Mouse (Mus musculus): ENCODE data around the gene Zc3h6. TPM values are rescaled to one million over a fixed set of nuclear protein-coding genes. Genes with fewer than 3 reads are reported as not detected.

Zc3h6 gene
- total and polyA plus RNA-seq, 2 experiments, result 0.20 to 2.5 TPM

GRCm38 (mm10) chr2:129052451-129052983 lies 85.3 kb downstream of the Zc3h6 start:
- DNase-seq (ENCODE audit: extremely low read depth, low read depth, low spot score), result no peak
- 68% methylated on average over 4 of the region's 4 CpGs for WGBS

GRCm38 (mm10) chr2:129055741-129056140 lies 88.5 kb downstream of the Zc3h6 start:
- Histone ChIP-seq H3K9ac (ENCODE audit: low read depth, low read length) (no peak overlapping the region), H3K4me3 (ENCODE audit: insufficient read depth, low read depth, low read length) (no peak overlapping the region), H3K27ac (replicated peaks; ENCODE audit: insufficient read depth, low read depth, low read length) (no peak overlapping the region), H3K79me2 (ENCODE audit: control insufficient read depth, insufficient read depth, low read length) (no peaks in the 10 kb centered on the region), H3K27me3 (ENCODE audit: control insufficient read depth, insufficient read depth, low read length) (no peaks in the 10 kb centered on the region), H3K4me1 (ENCODE audit: control insufficient read depth, insufficient read depth, low read length) (no peaks in the 10 kb centered on the region), H3K36me3 (ENCODE audit: control insufficient read depth, insufficient read depth, low read length) (no peaks in the 10 kb centered on the region)
- no peak for DNase-seq (ENCODE audit: extremely low read depth, low read depth, low spot score)
- TF ChIP-seq CTCF (IDR thresholded peaks at IDR 0.05; ENCODE audit: low read depth, low read length), result no peak
- 93% methylated on average over 6 of the region's 6 CpGs for WGBS

More at GRCm38 (mm10) chr2:129052451-129052983, 85.3 kb downstream of the Zc3h6 start:
- TF ChIP-seq CTCF (IDR thresholded peaks at IDR 0.05; ENCODE audit: low read depth, low read length), result no peak
- no peak for TF ChIP-seq POLR2A (IDR thresholded peaks at IDR 0.05; ENCODE audit: extremely low read depth, insufficient read depth, low read length)
- Histone ChIP-seq H3K27me3 (ENCODE audit: control insufficient read depth, insufficient read depth, low read length) (no peaks in the 10 kb centered on the region), H3K9ac (ENCODE audit: low read depth, low read length) (no peak overlapping the region), H3K36me3 (ENCODE audit: control insufficient read depth, insufficient read depth, low read length) (no peaks in the 10 kb centered on the region), H3K79me2 (ENCODE audit: control insufficient read depth, insufficient read depth, low read length) (no peaks in the 10 kb centered on the region), H3K27ac (replicated peaks; ENCODE audit: insufficient read depth, low read depth, low read length) (no peak overlapping the region), H3K4me3 (ENCODE audit: insufficient read depth, low read depth, low read length) (no peak overlapping the region), H3K4me1 (ENCODE audit: control insufficient read depth, insufficient read depth, low read length) (no peaks in the 10 kb centered on the region)

GRCm38 (mm10) chr2:129056597-129056996 lies 89.4 kb downstream of the Zc3h6 start:
- Histone ChIP-seq H3K4me3 (ENCODE audit: insufficient read depth, low read depth, low read length) (no peak overlapping the region), H3K27ac (replicated peaks; ENCODE audit: insufficient read depth, low read depth, low read length) (no peak overlapping the region), H3K4me1 (ENCODE audit: control insufficient read depth, insufficient read depth, low read length) (no peaks in the 10 kb centered on the region), H3K36me3 (ENCODE audit: control insufficient read depth, insufficient read depth, low read length) (no peaks in the 10 kb centered on the region), H3K27me3 (ENCODE audit: control insufficient read depth, insufficient read depth, low read length) (no peaks in the 10 kb centered on the region), H3K79me2 (ENCODE audit: control insufficient read depth, insufficient read depth, low read length) (no peaks in the 10 kb centered on the region), H3K9ac (ENCODE audit: low read depth, low read length) (no peak overlapping the region)
- WGBS, result 61% methylated on average over 9 of the region's 9 CpGs
- DNase-seq (ENCODE audit: extremely low read depth, low read depth, low spot score), result peak; percentile 3
- TF ChIP-seq POLR2A (IDR thresholded peaks at IDR 0.05; ENCODE audit: extremely low read depth, insufficient read depth, low read length) (no peak), CTCF (IDR thresholded peaks at IDR 0.05; ENCODE audit: low read depth, low read length) (peak; percentile 57)

- no peaks in the 10 kb centered on the region for H3K36me3 ChIP-seq (ENCODE audit: control insufficient read depth, insufficient read depth, low read length)
- no peaks in the 10 kb centered on the region for H3K27me3 ChIP-seq (ENCODE audit: control insufficient read depth, insufficient read depth, low read length)
- 93% methylated on average over 8 of the region's 8 CpGs for WGBS
- no peaks in the 10 kb centered on the region for H3K4me1 ChIP-seq (ENCODE audit: control insufficient read depth, insufficient read depth, low read length)
- no peak for DNase-seq (ENCODE audit: extremely low read depth, low read depth, low spot score)
- H3K79me2 ChIP-seq (ENCODE audit: control insufficient read depth, insufficient read depth, low read length), result no peaks in the 10 kb centered on the region
- TF ChIP-seq POLR2A (IDR thresholded peaks at IDR 0.05; ENCODE audit: extremely low read depth, insufficient read depth, low read length) (no peak), CTCF (IDR thresholded peaks at IDR 0.05; ENCODE audit: low read depth, low read length) (no peak)
- no peak overlapping the region for H3K9ac ChIP-seq (ENCODE audit: low read depth, low read length)
- no peak overlapping the region for H3K27ac ChIP-seq (replicated peaks; ENCODE audit: insufficient read depth, low read depth, low read length)
- no peak overlapping the region for H3K4me3 ChIP-seq (ENCODE audit: insufficient read depth, low read depth, low read length)
These were observed 90.1 kb downstream of the Zc3h6 start for GRCm38 (mm10) chr2:129057256-129057655.

GRCm38 (mm10) chr2:129057920-129058361 lies 90.7 kb downstream of the Zc3h6 start:
- TF ChIP-seq CTCF (IDR thresholded peaks at IDR 0.05; ENCODE audit: low read depth, low read length) (no peak), POLR2A (IDR thresholded peaks at IDR 0.05; ENCODE audit: extremely low read depth, insufficient read depth, low read length) (no peak)
- DNase-seq (ENCODE audit: extremely low read depth, low read depth, low spot score), result no peak
- no peak overlapping the region for H3K27ac ChIP-seq (replicated peaks; ENCODE audit: insufficient read depth, low read depth, low read length)
- no peaks in the 10 kb centered on the region for H3K27me3 ChIP-seq (ENCODE audit: control insufficient read depth, insufficient read depth, low read length)
- WGBS, result 83% methylated on average over 6 of the region's 6 CpGs
- H3K4me1 ChIP-seq (ENCODE audit: control insufficient read depth, insufficient read depth, low read length), result no peaks in the 10 kb centered on the region
- H3K4me3 ChIP-seq (ENCODE audit: insufficient read depth, low read depth, low read length), result no peak overlapping the region
- H3K9ac ChIP-seq (ENCODE audit: low read depth, low read length), result no peak overlapping the region
- H3K36me3 ChIP-seq (ENCODE audit: control insufficient read depth, insufficient read depth, low read length), result no peaks in the 10 kb centered on the region
- H3K79me2 ChIP-seq (ENCODE audit: control insufficient read depth, insufficient read depth, low read length), result no peaks in the 10 kb centered on the region

GRCm38 (mm10) chr2:129061456-129062059 lies 94.4 kb downstream of the Zc3h6 start:
- Histone ChIP-seq H3K27ac (replicated peaks; ENCODE audit: insufficient read depth, low read depth, low read length) (no peak overlapping the region), H3K36me3 (ENCODE audit: control insufficient read depth, insufficient read depth, low read length) (no peaks in the 10 kb centered on the region), H3K9ac (ENCODE audit: low read depth, low read length) (no peak overlapping the region), H3K27me3 (ENCODE audit: control insufficient read depth, insufficient read depth, low read length) (no peaks in the 10 kb centered on the region), H3K79me2 (ENCODE audit: control insufficient read depth, insufficient read depth, low read length) (no peaks in the 10 kb centered on the region), H3K4me3 (ENCODE audit: insufficient read depth, low read depth, low read length) (no peak overlapping the region), H3K4me1 (ENCODE audit: control insufficient read depth, insufficient read depth, low read length) (0 out of 2 replicates have a peak, but pooled peaks cover 1% of the 10 kb centered on the region)
- 81% methylated on average over 10 of the region's 10 CpGs for WGBS
- TF ChIP-seq POLR2A (IDR thresholded peaks at IDR 0.05; ENCODE audit: extremely low read depth, insufficient read depth, low read length) (no peak), CTCF (IDR thresholded peaks at IDR 0.05; ENCODE audit: low read depth, low read length) (no peak)
- no peak for DNase-seq (ENCODE audit: extremely low read depth, low read depth, low spot score)
